Mouse (Mus musculus): Measurements from ENCODE around the gene Dnpep. TPM values are rescaled to one million over a fixed set of nuclear protein-coding genes. Genes with fewer than 3 reads are reported as not detected.

The Dnpep gene
- total RNA-seq, 2 experiments from 2014 or later = 80.9 to 88.3 TPM

DNA sequence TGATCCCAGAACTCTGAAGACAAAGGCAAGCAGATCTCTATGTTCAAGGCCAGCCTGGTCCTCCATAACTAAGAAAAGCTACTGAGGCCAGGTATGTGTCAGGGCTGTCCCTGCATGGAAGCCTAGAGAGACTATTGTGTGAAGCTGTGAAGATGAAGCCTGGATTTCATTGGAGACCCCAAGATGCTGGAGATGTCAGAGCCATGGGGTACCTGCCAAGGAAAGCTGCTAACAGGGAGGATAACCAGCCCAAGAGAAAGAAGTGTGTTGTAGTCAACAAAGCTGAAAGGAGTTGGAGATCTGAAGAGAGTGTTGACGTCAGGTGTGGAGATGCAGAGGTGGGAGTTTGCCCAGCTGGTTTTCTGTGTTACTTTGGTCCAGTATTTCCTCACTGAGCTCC is 13.5 kb upstream of the Dnpep start:
- DNase-seq = no peak

- DNase-seq = no peak
Observed at GRCm38 (mm10) chr1:75327461-75327860, 9.7 kb upstream of the Dnpep start.

DNA sequence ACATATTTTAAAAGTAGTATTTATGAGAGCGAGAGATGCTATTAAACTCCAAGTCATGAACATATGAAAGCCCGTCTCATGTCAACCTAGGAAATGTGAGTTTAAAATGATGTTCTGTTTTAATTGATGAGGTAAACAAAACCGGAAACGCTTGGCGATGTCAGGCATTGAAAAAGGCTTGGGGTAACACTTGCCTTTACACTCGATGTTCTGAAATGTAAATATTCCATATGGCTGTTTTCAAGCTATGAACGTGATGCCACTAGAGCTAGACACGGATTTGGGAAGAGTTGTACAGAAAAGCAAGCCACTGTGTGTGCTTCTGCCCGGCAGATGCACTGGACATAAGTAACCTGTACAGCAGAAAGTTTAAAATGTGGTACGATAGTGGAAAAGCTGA is 1.4 kb upstream of the Dnpep start:
- no peak for DNase-seq

DNA sequence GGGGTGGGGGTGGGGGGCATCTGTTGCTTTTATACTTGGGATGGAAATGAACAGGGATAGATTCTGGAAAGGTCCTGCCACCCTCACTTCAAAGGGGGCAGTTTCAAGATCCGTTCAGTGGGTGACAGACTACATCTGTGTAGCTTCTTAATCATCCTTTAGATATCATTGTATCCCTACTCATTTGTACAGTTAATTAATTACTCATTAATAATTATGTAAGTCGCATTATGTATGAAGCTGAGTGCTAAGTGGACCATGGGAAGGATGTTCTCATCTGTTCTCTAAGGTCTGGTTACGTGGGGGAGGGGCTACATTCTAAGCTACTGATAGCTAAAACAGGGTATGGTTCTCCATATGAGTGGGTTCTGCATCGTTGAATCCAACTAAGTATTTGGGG is 946 bp upstream of the Dnpep start:
- no peak for DNase-seq

DNA sequence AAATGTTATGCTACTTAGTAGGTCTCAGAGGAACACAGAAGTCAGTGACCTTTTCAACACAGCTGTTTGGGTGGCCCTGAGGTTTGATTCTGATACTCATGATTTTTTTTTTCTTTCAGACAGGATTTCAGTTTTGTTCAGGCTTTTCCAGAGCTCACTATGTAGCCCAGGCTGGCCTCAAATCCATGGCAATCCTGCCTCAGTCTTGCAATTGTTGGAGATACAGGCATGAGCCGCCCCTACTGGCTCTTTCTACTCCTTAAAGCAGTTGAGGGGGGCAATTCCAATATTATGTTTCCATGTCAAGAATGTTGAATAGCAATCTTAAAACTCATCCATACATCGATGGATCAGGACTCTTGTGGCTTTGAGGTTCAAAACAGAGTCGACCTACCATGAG is 511 bp upstream of the Dnpep start:
- DNase-seq = no peak

GRCm38 (mm10) chr1:75316861-75317240 is 939 bp downstream of the Dnpep start:
- peak; percentile 93 to 94 for DNase-seq

DNA sequence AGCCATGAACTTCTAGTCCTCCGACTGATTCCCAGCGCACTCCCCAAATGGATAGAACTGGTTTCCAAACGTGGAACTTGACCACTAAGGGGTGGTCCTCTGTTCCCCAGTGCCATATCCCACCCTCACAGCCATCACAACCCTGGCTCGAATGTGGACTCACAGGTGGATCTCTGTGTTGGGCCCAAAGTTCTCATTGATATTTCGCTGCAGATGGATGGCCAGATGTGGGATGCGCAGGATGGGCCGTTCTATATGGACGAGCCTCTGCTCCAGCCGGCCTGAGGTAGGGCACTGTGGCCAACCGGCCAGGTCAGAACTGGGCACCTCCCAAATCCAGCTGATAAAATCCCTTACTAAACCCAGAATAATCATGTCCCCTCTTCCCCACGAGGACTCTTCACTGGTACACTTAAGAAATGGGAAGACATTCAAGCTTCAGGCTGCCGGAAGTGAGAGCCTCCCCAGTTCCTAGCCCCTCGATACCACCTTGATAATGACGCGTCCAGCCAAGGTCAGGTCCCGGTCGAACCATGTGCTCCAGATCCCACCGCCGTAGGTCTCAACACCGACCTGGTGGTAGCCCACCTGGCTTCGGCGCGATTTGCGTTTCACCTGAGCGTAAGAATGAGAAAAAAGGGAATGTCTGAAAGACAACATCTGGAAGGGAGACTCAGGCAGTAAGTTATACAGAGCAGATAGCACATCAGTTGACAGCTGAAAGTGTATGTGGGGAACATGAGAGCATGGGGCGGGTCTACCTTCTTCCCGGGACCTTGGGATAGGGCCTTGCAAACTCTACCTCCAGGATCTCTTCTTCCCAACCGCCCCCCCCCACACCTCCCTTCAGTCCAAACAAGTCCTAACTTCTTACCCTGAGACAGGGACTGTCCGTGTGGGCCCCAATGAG is 2.1 kb downstream of the Dnpep start:
- DNase-seq = peak in 1 of 2 experiments; percentile 26

DNA sequence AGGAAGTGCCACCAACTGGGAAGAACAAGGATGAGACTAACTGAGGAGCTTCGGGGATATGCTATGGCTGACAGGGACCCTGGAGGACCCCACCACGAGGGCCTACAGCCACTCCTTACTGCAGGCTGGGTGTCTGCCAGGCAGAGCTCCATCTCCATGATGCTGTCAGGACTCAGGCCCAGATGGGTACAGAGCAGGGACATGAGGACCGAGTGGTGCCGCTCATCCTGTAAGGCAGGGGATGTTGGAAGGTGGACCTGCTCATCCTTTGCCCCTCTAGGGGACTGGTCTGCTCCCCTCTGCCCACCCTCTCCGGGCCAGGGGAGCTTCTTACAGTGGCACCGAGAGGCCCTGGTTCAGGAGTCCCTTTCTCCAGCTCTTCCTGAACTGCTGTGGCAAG is 2.8 kb downstream of the Dnpep start:
- no peak for DNase-seq

- DNase-seq = no peak
Observed at GRCm38 (mm10) chr1:75311694-75312093, 6.1 kb downstream of the Dnpep start.

DNA sequence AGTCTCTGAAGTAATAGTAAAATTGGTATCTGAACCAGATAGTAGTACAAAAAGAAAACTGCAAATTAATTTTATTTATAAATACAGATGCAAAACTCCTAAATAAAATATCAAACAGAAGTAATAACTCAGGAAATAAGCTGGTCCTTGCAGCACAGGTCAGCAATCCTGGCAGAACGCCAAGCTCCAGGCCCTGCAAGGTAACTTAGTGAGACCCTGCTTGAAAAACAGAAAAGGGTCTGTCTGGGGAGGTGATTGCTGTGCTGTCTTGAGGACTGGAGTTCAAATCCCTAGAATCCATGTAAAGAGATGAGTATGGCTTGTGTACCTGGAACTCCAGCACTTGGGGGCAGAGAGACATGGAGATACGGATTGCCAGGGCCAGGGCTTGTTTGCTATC is 13.1 kb downstream of the Dnpep start:
- DNase-seq = no peak

GRCm38 (mm10) chr1:75294294-75294693 is 23.5 kb downstream of the Dnpep start:
- no peak for DNase-seq

GRCm38 (mm10) chr1:75293331-75293701 is 24.5 kb downstream of the Dnpep start:
- no peak for DNase-seq

GRCm38 (mm10) chr1:75292476-75293330 is 25.1 kb downstream of the Dnpep start:
- DNase-seq = peak; percentile 24 to 36

- no peak for DNase-seq
Observed at GRCm38 (mm10) chr1:75291321-75291720, 26.5 kb downstream of the Dnpep start.

GRCm38 (mm10) chr1:75290582-75290981 is 27.2 kb downstream of the Dnpep start:
- peak in 1 of 2 experiments; percentile 51 for DNase-seq

DNA sequence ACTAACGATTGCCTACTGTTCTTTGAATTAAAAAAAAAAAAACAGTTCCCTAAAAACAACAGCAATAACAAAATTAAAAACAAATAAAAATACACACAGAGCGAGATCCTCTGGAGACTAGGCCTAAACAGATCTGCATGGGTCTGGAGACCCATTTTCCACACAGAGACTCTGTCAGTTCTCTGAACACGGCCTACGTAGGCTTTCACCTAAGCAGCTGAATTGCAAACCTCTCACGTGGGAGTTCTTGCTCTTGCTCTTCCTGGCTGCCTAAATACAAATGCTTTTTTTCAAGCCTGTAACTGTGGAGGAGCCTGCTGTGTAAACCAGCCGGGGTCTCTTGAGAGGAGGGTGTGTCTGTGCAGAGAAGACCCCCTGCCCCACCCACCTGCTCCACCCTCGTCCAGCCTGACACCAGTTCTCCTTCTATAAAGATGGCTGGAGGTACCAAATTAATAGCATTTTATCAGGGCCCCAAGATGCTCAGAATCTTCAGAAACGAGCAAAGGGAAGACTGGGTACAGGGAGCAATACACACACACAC is 27.8 kb downstream of the Dnpep start:
- DNase-seq = no peak

DNA sequence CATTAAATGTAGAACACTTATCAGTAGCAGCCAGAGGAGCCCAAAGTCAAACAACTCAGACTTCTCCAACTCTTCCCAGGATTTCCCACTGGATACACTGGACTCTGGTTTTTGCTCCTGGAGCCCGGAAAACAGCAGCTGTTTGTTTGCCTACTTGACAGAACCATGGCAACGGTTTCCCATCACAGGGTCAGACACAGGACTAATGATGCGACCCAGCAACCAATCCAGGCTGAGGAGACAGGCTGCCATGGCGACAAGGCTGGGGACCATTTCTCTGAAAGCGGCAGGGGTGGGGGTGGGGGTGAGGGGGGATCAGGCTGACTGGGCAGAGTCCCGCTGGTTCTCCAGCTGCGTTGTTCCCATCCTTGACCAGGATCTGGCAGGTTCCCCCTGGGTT is 28.4 kb downstream of the Dnpep start:
- DNase-seq = peak; percentile 55 to 58

DNA sequence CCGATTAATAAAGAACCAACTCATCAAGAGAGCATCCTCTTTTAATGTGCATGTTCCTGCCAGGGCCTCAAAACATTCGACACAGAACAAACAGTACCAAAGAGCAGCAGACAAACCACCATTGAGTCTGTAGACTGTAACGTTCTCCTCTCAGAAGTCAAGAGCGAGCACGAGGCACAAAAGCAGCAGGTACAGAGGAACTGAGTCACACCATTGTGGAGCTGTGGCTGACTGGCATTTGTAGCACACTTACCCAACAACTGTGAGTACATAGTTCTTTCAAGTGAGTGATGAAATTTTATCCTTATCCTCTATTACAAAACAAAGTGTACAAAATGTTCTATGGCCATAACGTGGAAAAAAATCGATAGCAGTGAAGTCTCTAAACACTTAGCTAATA is 32.9 kb downstream of the Dnpep start:
- no peak for DNase-seq

- no peak for DNase-seq
Observed at GRCm38 (mm10) chr1:75283017-75283416, 34.8 kb downstream of the Dnpep start.

GRCm38 (mm10) chr1:75278228-75278627 is 39.6 kb downstream of the Dnpep start, which contains the start of gene Resp18:
Gene Resp18 (minus strand): TSS chr1:75278415.
- no peak for DNase-seq

- DNase-seq = peak in 1 of 2 experiments; percentile 75
Observed at GRCm38 (mm10) chr1:75277195-75278188, 40.3 kb downstream of the Dnpep start.

All from heart, adult 18-20 months (tissue).